Mouse (Mus musculus) limb, embryonic 11.5 days (tissue): Measurements from ENCODE around the gene Rfx1. TPM values are rescaled to one million over a fixed set of nuclear protein-coding genes. Genes with fewer than 3 reads are reported as not detected.

Experiments
- microRNA counts: library from miRNA; unstranded; fragments of <30 nt; microRNA quantifications from one replicate; lab custom pipeline; 2016
- microRNA-seq: library from miRNA; unstranded; fragments of <30 nt; microRNA quantifications from one replicate; pipeline ENCODE4, GENCODE M21; 2016
- polyA plus RNA-seq: library from polyadenylated mRNA; unstranded; fragments of >200 nt; fragmentation: Nextera tagmentation; extraction: Ambion mirVana; gene quantifications from 2 replicates; pipeline ENCODE4 v1.2.1, GENCODE M21; 2014

The Rfx1 gene
- polyA plus RNA-seq, 1 experiment from 2014 or later = 11.9 TPM

MicroRNAs within 50 kb of the gene (microRNA counts, 519-probe panel; counts per million panel counts)
- 3,321 counts per million, percentile 42 among the panel's probes with 10 or more counts for microRNA mmu-miR-709 (lab: Ali Mortazavi, UCI)

Small RNA genes within 50 kb of the gene (microRNA-seq; reads per million reads assigned to microRNA genes)
- gene Mir709 = not detected

Other genes starting within 250 kb of the Rfx1 start
- gene Adgrl1, start 166.7 kb upstream of the Rfx1 start, polyA plus RNA-seq = 20.7 and 23.0 TPM in 2 replicates
- 0.76 and 0.81 TPM in 2 replicates for gene Gm10644, start 111.6 kb upstream of the Rfx1 start, polyA plus RNA-seq
- gene Asf1b, start 111.3 kb upstream of the Rfx1 start, polyA plus RNA-seq = 81.8 and 84.1 TPM in 2 replicates
- 145 and 156 TPM in 2 replicates for gene Prkaca, start 93.8 kb upstream of the Rfx1 start, polyA plus RNA-seq
- gene Samd1, start 69.2 kb upstream of the Rfx1 start, polyA plus RNA-seq = 18.9 and 19.0 TPM in 2 replicates
- 1.2 and 1.5 TPM in 2 replicates for gene 1700067K01Rik, start 65.3 kb upstream of the Rfx1 start, polyA plus RNA-seq
- gene 2210011C24Rik, start 54.7 kb upstream of the Rfx1 start, polyA plus RNA-seq = 0.18 and 0.35 TPM in 2 replicates
- 1.1 and 2.1 TPM in 2 replicates for gene Palm3, start 45.4 kb upstream of the Rfx1 start, polyA plus RNA-seq
- gene Il27ra, start 24.2 kb upstream of the Rfx1 start, polyA plus RNA-seq = 0.20 and 0.27 TPM in 2 replicates
- gene Rln3, start 21.8 kb upstream of the Rfx1 start, polyA plus RNA-seq = not detected in 2 replicates
- gene Gm10643, start 1.7 kb upstream of the Rfx1 start, polyA plus RNA-seq = 1.2 and 1.3 TPM in 2 replicates
- 13.4 and 15.2 TPM in 2 replicates for gene Dcaf15, start 37.9 kb downstream of the Rfx1 start, polyA plus RNA-seq
- 0.10 and 0.17 TPM in 2 replicates for gene Podnl1, start 59.2 kb downstream of the Rfx1 start, polyA plus RNA-seq
- 15.2 and 15.7 TPM in 2 replicates for gene Cc2d1a, start 81.1 kb downstream of the Rfx1 start, polyA plus RNA-seq
- 0.61 and 0.89 TPM in 2 replicates for gene 4930432K21Rik, start 81.2 kb downstream of the Rfx1 start, polyA plus RNA-seq
- 4.3 and 4.9 TPM in 2 replicates for gene Nanos3, start 118.4 kb downstream of the Rfx1 start, polyA plus RNA-seq
- gene Zswim4, start 170.2 kb downstream of the Rfx1 start, polyA plus RNA-seq = 23.9 and 24.5 TPM in 2 replicates
- 361 and 375 TPM in 2 replicates for gene D8Ertd738e, start 182.9 kb downstream of the Rfx1 start, polyA plus RNA-seq
- gene Mri1, start 190.5 kb downstream of the Rfx1 start, polyA plus RNA-seq = 56.0 and 61.4 TPM in 2 replicates
- 19.9 and 21.6 TPM in 2 replicates for gene Ccdc130, start 203.5 kb downstream of the Rfx1 start, polyA plus RNA-seq